Mouse (Mus musculus): ENCODE data around the gene Fat4.

GRCm38 (mm10) chr3:38967480-38967879 is 80.7 kb downstream of the Fat4 start:
- TF ChIP-seq CTCF (IDR thresholded peaks at IDR 0.05) (no peak), EP300 (IDR thresholded peaks at IDR 0.05) (no peak)
